Mouse (Mus musculus): ENCODE measurements around the gene Stag1.

Gene Stag1

DNA sequence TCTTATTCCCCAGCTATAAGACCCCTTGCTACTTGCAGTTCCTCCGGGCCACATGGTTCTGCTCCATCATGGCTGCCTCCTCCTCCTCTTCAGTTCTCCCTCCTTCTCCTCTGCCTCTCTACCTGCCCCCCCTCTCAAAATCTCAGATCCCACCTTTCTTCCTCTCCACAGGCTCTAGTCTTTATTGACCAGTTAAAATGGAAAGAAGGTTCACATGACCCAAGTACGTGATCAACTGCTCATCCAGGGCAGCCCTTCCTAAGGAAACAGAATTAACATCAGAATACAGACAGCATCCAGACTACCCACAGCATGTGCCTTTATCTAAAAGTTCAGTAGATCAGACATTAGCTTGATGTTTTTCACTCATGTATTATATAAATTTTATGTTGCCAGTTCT, 371.9 kb downstream of the Stag1 start:
- no peak for DNase-seq

DNA sequence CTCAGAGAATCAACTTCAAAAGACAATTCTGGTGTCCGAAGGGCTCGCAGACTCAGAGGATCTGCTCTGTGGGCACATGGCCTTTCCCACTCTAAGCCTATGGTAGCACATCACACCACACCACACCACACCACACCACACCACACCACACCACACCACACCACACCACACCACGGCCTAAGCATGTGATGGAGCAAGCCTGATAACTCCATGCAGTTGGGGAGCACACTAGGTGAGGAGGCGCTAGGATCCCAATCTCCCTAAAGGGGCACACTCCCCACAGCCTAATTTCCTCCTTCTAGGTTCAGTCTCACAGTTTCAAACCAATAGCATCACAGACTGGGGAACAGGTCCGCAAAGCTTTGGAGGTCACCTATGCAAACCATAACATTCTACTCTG, 381.1 kb downstream of the Stag1 start:
- no peak for DNase-seq

DNA sequence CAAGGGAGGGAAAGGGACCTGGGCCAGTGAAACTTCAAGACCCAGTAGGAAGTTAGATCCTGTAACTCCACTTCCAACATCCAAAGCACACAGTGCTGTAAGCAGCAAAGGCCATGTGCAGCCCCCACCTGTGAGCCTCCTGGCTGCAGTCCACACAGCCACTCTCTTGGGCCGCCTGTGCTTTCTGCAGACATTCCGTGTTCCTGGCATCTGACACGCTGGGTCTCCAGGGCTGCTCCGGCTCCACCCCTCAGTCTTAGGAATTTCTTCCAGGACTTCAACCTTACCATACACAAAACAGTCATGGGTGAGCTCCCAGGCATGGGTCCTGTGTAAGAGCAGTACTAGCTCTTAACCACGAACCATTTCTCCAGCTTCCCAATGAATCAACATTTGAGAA, 381.7 kb downstream of the Stag1 start:
- peak; percentile 46 for DNase-seq

DNA sequence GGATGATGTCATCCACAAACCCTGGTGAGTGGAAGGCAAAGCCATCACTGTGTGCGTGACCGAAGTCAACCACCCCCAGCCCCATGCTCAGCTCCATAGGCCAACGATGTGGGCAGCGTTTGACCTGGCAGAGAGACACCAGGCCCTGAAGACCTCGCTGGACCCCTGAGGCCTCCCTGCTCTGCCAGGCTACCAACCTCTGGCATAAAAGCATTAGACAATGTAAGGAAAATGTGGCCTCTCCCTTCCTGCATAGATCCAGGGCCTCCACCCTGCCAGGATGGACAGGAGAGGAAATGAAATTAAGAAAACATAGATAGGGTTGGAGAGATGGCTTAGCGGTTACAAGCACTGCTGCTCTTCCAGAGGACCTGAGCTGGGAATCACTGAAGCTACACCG, 385.2 kb downstream of the Stag1 start:
- no peak for DNase-seq

DNA sequence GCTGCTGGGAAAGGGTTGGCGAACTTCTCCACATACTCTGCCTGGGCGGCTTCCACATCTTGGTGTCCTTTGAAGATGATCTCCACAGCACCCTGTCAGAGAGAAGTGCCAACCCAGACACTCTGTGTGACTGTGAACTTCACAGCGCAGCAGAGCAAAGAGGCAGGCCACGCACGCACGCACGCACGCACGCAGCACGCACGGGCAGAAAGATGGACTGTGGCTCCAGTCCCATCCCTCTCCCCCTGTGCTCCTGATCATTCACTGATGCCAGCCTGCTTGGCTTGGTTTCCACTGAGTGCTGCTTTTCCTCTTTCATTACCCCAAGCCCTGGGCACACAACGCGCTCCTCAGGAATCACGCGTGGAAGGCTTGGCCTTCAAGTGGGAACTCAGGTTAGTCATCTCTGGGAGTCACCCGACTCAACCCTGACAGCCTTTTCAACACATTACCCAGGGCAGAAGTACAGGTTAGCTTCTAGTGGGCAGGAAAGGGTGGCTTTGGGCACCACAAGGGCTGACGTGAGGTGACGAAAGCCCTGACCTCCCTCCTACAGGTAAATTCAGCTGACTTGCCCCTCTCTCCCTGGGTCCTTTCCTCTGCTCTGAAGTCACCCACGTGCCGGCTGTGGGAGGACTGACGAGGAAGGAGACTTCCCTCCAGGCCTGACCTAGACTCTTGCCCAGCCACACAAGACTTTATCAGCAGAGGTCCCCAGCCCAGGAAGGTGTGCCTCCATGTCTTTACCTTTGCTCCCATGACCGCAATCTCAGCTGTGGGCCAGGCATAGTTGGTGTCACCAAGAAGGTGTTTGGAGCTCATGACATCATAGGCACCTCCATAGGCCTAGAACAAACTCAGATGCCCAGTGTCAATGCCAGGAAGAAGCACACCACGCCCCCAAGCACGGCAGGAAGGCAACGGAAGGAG, 387.0 kb downstream of the Stag1 start:
- no peak for DNase-seq

DNA sequence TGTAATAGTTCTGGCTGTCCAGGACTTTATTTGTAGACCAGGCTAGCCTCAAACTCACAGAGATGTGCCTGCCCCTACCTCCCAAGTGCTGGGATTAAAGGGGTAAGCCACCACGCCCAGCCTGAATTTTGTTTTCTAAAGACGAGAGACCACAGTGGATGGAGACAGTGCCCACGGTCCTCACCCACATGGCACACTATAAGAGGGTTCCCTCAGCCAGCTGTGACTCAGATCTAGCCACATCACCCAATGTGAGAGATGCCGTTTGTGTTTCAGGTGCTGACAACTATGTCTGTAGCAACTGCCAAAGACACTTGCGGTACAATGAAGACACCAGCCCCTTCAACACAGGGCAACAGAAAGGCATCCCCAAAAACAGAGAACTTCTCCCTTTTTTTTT, 389.4 kb downstream of the Stag1 start:
- DNase-seq = no peak

DNA sequence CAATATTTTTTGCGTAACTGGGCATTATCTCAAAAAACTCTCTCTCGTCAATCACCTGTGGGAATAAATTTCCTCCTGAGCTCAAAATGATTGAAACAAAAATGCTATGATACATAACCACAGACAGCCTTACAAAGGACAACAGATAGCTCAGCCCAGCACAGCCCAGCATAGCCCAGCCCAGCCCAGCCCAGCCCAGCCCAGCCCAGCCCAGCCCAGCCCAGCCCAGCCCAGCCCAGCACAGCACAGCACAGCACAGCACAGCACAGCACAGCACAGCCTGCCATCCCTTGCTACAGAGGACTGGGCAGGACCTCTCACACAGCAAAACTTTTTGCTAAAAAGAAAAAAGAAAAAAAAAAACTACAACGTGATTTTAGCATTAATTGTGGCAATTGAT, 390.3 kb downstream of the Stag1 start:
- DNase-seq = no peak

DNA sequence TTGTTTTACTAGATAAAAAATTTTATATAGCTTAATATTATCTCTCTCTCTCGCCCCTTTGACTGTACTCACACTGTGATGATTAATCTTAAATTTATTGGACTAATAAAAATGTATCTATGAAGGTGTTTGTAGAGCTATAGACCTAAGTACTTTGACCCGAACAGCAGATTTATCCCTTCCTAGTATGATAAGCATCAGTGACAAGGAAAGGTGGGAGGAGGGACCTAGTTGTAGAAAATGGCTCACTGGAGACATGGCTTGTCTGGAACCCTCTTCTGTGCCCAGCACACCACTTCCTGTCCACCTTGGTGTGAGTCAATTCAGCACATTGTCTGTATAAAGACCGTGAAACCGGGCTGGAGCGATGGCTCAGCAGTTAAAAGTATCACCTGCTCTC, 393.0 kb downstream of the Stag1 start:
- DNase-seq = no peak

DNA sequence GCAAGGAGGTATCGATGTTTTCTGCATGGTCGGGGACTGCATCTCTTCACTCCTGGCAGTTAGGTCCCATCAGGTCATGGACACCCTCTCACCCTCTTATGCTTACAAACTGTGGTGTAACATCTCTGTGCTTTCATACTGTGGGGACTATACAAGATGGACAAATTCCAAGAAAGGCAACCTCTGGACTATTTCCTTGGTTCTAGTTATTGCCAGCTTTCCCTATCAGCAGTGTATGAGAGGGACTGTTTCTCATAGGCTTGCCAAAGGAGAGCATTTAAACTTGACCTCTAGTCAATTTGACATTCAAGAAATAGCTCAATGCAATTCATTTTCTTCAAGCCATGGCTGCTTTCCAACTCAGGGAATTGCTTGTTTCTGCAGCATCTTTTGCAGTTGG, 393.7 kb downstream of the Stag1 start:
- DNase-seq = no peak

DNA sequence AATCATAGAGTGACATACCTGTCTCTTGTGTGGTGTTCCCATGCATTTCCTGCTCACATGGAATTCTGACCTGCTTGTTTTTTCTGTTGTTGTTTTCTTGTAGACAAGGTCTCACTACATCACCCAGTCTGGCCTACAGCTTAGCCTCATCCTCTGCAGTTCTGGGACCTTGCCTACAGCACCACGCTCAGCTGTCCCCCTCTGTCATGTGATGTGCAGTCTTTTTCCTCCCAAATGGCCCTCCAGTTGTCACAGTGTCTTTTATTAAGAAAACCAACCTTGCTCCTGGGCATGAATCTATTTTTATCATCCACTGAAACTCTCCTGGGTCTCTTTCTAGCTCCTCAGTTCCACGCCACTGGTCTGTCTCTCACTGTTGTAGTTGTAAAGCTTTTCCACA, 394.6 kb downstream of the Stag1 start:
- no peak for DNase-seq

DNA sequence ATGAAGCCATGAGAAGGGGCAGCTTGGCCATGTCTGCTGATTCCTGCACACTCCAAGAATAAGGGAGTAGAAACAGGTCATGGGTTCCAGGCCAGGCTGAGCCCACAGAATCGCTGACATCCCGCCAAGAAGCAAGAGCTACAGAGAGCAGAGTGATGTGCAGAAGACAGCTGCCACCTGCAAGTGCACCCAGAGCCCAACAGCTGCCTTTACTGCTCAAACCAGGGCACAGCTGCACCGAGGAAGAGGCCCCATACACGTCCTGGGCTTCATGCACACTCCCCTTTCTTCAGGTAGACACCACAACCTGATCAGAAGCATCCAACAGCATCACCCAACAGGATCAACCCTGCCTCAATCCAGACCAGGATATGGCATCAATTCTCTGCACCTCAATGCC, 396.3 kb downstream of the Stag1 start:
- no peak for DNase-seq

DNA sequence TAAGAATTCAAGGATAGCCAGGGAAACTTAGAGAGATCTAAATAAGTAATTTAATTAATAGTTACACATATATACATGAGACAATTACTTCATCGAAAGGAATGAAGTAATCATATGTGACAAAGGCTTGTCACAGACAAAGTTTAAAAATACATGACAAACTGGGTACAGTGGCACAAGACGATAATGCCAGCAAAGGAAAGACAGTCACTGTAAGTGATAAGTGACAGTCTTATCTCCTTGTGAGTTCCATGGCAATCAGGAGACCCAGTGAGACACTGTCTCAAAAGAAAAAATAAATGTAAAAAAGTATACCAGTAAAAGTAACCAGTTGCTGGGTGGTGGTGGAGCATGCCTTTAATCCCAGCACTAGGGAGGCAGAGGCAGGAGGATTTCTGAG, 399.5 kb downstream of the Stag1 start:
- no peak for DNase-seq

DNA sequence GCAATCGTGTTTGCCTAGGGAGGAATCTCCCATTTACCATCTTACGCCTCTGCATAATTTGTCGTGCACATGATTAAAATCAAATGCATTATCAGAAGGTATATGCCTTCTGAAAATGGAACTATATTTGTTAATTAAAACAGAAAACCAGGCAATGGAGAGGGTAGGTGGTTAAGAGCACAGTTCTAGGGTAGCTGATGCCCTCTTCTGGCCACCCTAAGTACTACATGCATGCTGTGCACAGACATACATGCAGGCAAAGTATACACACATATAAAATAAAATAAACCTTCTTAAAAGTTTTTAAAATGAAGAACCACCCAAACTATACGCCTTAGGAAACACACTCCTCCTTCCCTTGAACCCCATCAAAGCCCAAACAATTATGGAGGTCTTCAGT, 404.5 kb downstream of the Stag1 start:
- no peak for DNase-seq

DNA sequence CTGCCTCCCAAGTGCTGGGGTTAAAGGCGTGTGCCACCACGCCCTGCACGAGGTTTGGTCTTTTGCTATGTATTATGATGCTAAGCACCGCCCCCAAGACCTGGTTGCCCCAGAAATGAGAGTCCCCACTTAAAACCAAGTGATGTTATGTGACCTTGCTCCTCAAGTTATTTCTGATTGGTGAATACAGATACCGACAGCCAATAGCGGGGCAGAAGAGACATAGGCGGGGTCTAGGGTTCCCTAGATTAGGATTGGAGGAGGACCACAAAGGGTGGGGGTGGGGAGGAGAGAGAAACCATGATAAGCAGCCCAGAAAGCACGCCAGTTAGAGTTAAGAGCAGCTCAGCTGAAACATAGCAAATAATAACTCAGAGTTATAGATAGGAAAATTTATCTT, 405.2 kb downstream of the Stag1 start:
- DNase-seq = no peak

DNA sequence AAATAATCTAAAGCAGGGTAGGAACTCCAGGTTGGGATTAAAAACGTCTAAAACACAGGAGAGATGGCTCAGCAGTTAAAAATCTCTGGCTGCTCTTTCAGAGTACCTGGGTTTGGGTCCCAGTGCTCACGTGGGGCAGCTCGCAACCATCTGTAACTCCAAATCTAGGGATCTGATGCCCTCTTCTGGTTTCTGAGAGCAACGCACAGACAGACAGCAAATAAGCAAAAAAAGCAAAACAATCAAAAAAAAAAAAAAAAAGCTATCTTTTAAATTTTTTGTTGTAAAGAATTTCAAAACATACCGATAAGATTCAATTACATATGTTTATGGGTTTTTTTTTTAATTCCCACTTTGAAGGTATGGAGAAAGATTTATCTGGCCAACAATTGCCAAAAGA, 405.7 kb downstream of the Stag1 start:
- no peak for DNase-seq

DNA sequence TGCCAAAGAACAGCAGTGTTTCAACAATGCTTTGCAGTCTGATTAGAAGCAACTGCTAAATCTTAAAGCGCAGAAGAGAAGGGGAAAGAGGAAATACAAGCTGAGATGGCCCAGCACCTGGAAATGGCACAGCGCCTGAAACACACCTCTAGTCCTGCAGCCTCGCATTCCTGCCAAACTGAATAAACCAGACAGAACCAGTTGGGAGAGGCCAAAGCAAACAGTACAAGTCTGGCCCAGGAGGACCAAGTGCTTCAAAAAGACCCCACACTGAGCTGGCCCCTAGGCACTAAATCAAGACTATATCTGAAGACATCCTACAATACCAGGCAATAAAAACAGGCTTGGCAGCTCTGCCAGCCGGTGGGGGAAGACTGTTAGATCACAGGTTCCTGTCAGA, 408.3 kb downstream of the Stag1 start:
- DNase-seq = peak; percentile 38
